Mouse (Mus musculus) CD4-positive naive resting alpha-beta T cell, adult 57 days (primary cell): ENCODE results near the gene Pdgfc. TPM values are rescaled to one million over a fixed set of nuclear protein-coding genes. Genes with fewer than 3 reads are reported as not detected.

Source experiments
- total RNA-seq: library from RNA; stranded (reverse); gene quantifications from one replicate; pipeline ENCODE4 v1.2.4, GENCODE M21; 2023

Gene Pdgfc
- not detected for total RNA-seq

GRCm38 (mm10) chr3:81036151-81036553 is at the start of gene Pdgfc:
Gene Pdgfc (plus strand): TSS chr3:81036416.

Other genes starting within 250 kb of the Pdgfc start
- 0.06 TPM for gene Gria2, start 233.6 kb upstream of the Pdgfc start, total RNA-seq
- not detected for gene Glrb, start 122.8 kb upstream of the Pdgfc start, total RNA-seq